Mouse (Mus musculus): Measurements from ENCODE around the gene Zscan2. TPM values are rescaled to one million over a fixed set of nuclear protein-coding genes. Genes with fewer than 3 reads are reported as not detected.
A peak's percentile ranks its signal among the peaks of the same experiment; 100 is the strongest.

The Zscan2 gene
- polyA plus RNA-seq, 1 experiment from 2014 or later: 5.7 TPM

GRCm38 (mm10) chr7:80889841-80890241 lies 29.1 kb downstream of the Zscan2 start:
- Histone ChIP-seq H3K4me1 (replicated peaks; ENCODE audit: control insufficient read depth, insufficient read depth, low read length) (peaks cover 10% of the 10 kb centered on the region), H3K4me2 (ENCODE audit: low read length) (no peak overlapping the region), H3K4me3 (replicated peaks; ENCODE audit: low read length) (no peak overlapping the region), H3K9me3 (ENCODE audit: control insufficient read depth, low read length) (no peaks in the 10 kb centered on the region), H3K9ac (replicated peaks; ENCODE audit: low read depth, low read length) (no peak overlapping the region), H3K27me3 (replicated peaks; ENCODE audit: control insufficient read depth, insufficient read depth, low read length) (no peaks in the 10 kb centered on the region), H3K36me3 (ENCODE audit: control insufficient read depth, insufficient read depth) (peaks cover 22% of the 10 kb centered on the region; the same call in 1 of the 2 replicates), H3K27ac (ENCODE audit: low read length) (peak overlapping the region; percentile 76)
- 81% methylated on average over 13 of the region's 13 CpGs for WGBS
- no peak for ATAC-seq

DNA sequence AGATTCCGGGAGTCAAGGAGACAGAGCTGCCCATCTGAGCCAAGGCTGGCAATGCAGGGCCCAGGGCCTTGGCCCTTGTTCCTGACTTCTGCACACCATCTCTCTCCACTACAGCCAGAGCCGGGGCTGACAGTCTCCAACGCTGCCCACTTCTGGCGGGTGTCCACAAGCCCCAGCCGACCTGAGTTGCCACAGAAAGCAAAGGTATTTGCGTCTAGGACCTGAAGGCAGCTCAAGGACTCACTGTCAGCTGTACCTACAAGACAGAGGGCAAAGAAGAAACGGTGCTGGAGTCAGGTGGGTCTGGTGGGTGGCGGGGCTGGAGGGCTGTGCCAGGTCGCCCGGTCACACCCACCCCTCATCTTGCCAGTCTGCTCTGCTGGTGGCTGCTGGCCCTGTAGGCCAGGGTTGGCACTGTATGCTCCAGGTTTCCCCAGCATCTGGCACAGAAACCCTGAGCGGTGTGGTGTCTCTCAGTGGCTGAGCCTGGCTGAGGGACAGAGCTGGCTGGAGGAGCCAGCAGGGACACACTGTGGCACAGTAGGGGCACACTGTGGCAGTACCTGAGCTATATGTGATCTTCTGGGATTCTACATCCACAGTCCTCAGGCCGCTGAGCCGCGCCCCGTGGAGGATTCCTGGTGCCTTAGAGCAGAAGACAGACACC lies 32.5 kb downstream of the Zscan2 start:
- ATAC-seq: no peak
- peaks cover 27% of the 10 kb centered on the region for H3K36me3 ChIP-seq (ENCODE audit: control insufficient read depth, insufficient read depth)
- H3K4me2 ChIP-seq (ENCODE audit: low read length): no peak overlapping the region
- H3K27me3 ChIP-seq (replicated peaks; ENCODE audit: control insufficient read depth, insufficient read depth, low read length): no peaks in the 10 kb centered on the region
- 90% methylated on average over 15 of the region's 15 CpGs for WGBS
- peaks cover 10% of the 10 kb centered on the region for H3K4me1 ChIP-seq (replicated peaks; ENCODE audit: control insufficient read depth, insufficient read depth, low read length)
- H3K4me3 ChIP-seq (replicated peaks; ENCODE audit: low read length): no peak overlapping the region
- H3K27ac ChIP-seq (ENCODE audit: low read length): peak overlapping the region; percentile 39; the same call in 1 of the 2 replicates
- no peak overlapping the region for H3K9ac ChIP-seq (replicated peaks; ENCODE audit: low read depth, low read length)
- no peaks in the 10 kb centered on the region for H3K9me3 ChIP-seq (ENCODE audit: control insufficient read depth, low read length)

GRCm38 (mm10) chr7:80893753-80894129 lies 33.0 kb downstream of the Zscan2 start:
- H3K4me2 ChIP-seq (ENCODE audit: low read length): no peak overlapping the region
- no peaks in the 10 kb centered on the region for H3K9me3 ChIP-seq (ENCODE audit: control insufficient read depth, low read length)
- WGBS: 80% methylated on average over 6 of the region's 6 CpGs
- peaks cover 27% of the 10 kb centered on the region for H3K36me3 ChIP-seq (ENCODE audit: control insufficient read depth, insufficient read depth)
- H3K4me3 ChIP-seq (replicated peaks; ENCODE audit: low read length): no peak overlapping the region
- peaks cover 10% of the 10 kb centered on the region for H3K4me1 ChIP-seq (replicated peaks; ENCODE audit: control insufficient read depth, insufficient read depth, low read length)
- H3K27me3 ChIP-seq (replicated peaks; ENCODE audit: control insufficient read depth, insufficient read depth, low read length): no peaks in the 10 kb centered on the region
- H3K9ac ChIP-seq (replicated peaks; ENCODE audit: low read depth, low read length): no peak overlapping the region
- H3K27ac ChIP-seq (ENCODE audit: low read length): peak overlapping the region; percentile 39
- ATAC-seq: no peak

GRCm38 (mm10) chr7:80894196-80894595 lies 33.5 kb downstream of the Zscan2 start:
- 77% methylated on average over 7 of the region's 7 CpGs for WGBS
- H3K36me3 ChIP-seq (ENCODE audit: control insufficient read depth, insufficient read depth): peaks cover 27% of the 10 kb centered on the region

GRCm38 (mm10) chr7:80894815-80895519 lies 34.2 kb downstream of the Zscan2 start:
- H3K27me3 ChIP-seq (replicated peaks; ENCODE audit: control insufficient read depth, insufficient read depth, low read length): no peaks in the 10 kb centered on the region
- no peak overlapping the region for H3K4me3 ChIP-seq (replicated peaks; ENCODE audit: low read length)
- H3K27ac ChIP-seq (ENCODE audit: low read length): no peak overlapping the region
- ATAC-seq: no peak
- no peaks in the 10 kb centered on the region for H3K9me3 ChIP-seq (ENCODE audit: control insufficient read depth, low read length)
- no peak overlapping the region for H3K4me2 ChIP-seq (ENCODE audit: low read length)
- peaks cover 5% of the 10 kb centered on the region for H3K4me1 ChIP-seq (replicated peaks; ENCODE audit: control insufficient read depth, insufficient read depth, low read length)
- peaks cover 25% of the 10 kb centered on the region for H3K36me3 ChIP-seq (ENCODE audit: control insufficient read depth, insufficient read depth)
- WGBS: 95% methylated on average over 14 of the region's 14 CpGs
- no peak overlapping the region for H3K9ac ChIP-seq (replicated peaks; ENCODE audit: low read depth, low read length)

More at GRCm38 (mm10) chr7:80894196-80894595, 33.5 kb downstream of the Zscan2 start:
- no peak for ATAC-seq
- Histone ChIP-seq H3K27ac (ENCODE audit: low read length) (peak overlapping the region; percentile 14), H3K4me1 (replicated peaks; ENCODE audit: control insufficient read depth, insufficient read depth, low read length) (peaks cover 6% of the 10 kb centered on the region), H3K27me3 (replicated peaks; ENCODE audit: control insufficient read depth, insufficient read depth, low read length) (no peaks in the 10 kb centered on the region), H3K4me2 (ENCODE audit: low read length) (no peak overlapping the region), H3K9ac (replicated peaks; ENCODE audit: low read depth, low read length) (no peak overlapping the region), H3K4me3 (replicated peaks; ENCODE audit: low read length) (no peak overlapping the region), H3K9me3 (ENCODE audit: control insufficient read depth, low read length) (no peaks in the 10 kb centered on the region)

GRCm38 (mm10) chr7:80897134-80897533 lies 36.4 kb downstream of the Zscan2 start:
- H3K36me3 ChIP-seq (ENCODE audit: control insufficient read depth, insufficient read depth): peaks cover 16% of the 10 kb centered on the region

GRCm38 (mm10) chr7:80897721-80898120 lies 37.0 kb downstream of the Zscan2 start:
- no peak overlapping the region for H3K9ac ChIP-seq (replicated peaks; ENCODE audit: low read depth, low read length)
- H3K4me3 ChIP-seq (replicated peaks; ENCODE audit: low read length): no peak overlapping the region
- H3K36me3 ChIP-seq (ENCODE audit: control insufficient read depth, insufficient read depth): peaks cover 10% of the 10 kb centered on the region
- no peak overlapping the region for H3K4me2 ChIP-seq (ENCODE audit: low read length)
- peaks cover 18% of the 10 kb centered on the region for H3K4me1 ChIP-seq (replicated peaks; ENCODE audit: control insufficient read depth, insufficient read depth, low read length)
- no peaks in the 10 kb centered on the region for H3K27me3 ChIP-seq (replicated peaks; ENCODE audit: control insufficient read depth, insufficient read depth, low read length)
- WGBS: 93% methylated on average over 4 of the region's 4 CpGs
- H3K27ac ChIP-seq (ENCODE audit: low read length): no peak overlapping the region
- H3K9me3 ChIP-seq (ENCODE audit: control insufficient read depth, low read length): no peaks in the 10 kb centered on the region
- no peak for ATAC-seq

More at GRCm38 (mm10) chr7:80897134-80897533, 36.4 kb downstream of the Zscan2 start:
- no peak overlapping the region for H3K27ac ChIP-seq (ENCODE audit: low read length)
- no peak overlapping the region for H3K4me2 ChIP-seq (ENCODE audit: low read length)
- H3K27me3 ChIP-seq (replicated peaks; ENCODE audit: control insufficient read depth, insufficient read depth, low read length): no peaks in the 10 kb centered on the region
- H3K9me3 ChIP-seq (ENCODE audit: control insufficient read depth, low read length): no peaks in the 10 kb centered on the region
- no peak overlapping the region for H3K4me3 ChIP-seq (replicated peaks; ENCODE audit: low read length)
- 90% methylated on average over 7 of the region's 7 CpGs for WGBS
- H3K9ac ChIP-seq (replicated peaks; ENCODE audit: low read depth, low read length): no peak overlapping the region
- no peak for ATAC-seq
- H3K4me1 ChIP-seq (replicated peaks; ENCODE audit: control insufficient read depth, insufficient read depth, low read length): peaks cover 18% of the 10 kb centered on the region

DNA sequence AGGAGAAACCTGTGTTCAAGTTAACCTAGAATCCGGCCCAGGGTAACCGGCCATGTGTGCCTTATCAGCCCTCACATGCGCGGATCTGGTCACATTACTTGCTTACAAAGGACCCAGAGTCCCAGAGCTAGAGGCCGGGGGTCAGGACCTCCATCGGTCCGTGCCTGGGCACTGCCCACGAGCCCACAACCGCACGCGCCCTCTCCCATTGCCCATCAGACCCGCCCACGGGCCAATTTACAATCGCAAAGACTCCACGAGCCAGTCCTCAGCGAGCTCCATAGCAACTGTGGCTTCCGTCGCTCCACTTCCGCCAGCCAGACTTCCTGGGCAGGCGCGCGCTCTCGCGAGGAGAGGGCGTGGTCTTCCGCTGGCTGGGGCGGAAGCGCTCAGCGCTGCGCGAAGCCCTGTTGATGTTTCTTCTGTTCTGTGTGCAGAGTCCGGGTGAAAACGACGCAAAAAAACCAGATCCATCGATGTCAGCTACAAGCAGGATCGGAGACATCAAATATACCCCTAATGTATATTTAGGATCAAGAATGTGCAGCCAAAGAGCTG lies 40.3 kb downstream of the Zscan2 start, which contains the start of gene Wdr73:
Wdr73 (minus strand) TSS at position 326 of the 558 bp plus-strand sequence.
- Histone ChIP-seq H3K9me3 (ENCODE audit: control insufficient read depth, low read length) (no peaks in the 10 kb centered on the region), H3K9ac (replicated peaks; ENCODE audit: low read depth, low read length) (peak within 1 kb of the TSS; percentile 81), H3K27ac (ENCODE audit: low read length) (peak within 1 kb of the TSS; percentile 82), H3K4me3 (replicated peaks; ENCODE audit: low read length) (peak within 1 kb of the TSS; percentile 86), H3K4me1 (replicated peaks; ENCODE audit: control insufficient read depth, insufficient read depth, low read length) (peaks cover 33% of the 10 kb centered on the region), H3K27me3 (replicated peaks; ENCODE audit: control insufficient read depth, insufficient read depth, low read length) (no peaks in the 10 kb centered on the region), H3K36me3 (ENCODE audit: control insufficient read depth, insufficient read depth) (peaks cover 8% of the 10 kb centered on the region), H3K4me2 (ENCODE audit: low read length) (peak within 1 kb of the TSS; percentile 99)
- under 1% methylated on average over 36 of the region's 36 CpGs for WGBS
- ATAC-seq: peak; percentile 97

GRCm38 (mm10) chr7:80901541-80902274 lies 41.0 kb downstream of the Zscan2 start:
- ATAC-seq: peak; percentile 5
- Histone ChIP-seq H3K4me1 (replicated peaks; ENCODE audit: control insufficient read depth, insufficient read depth, low read length) (peaks cover 33% of the 10 kb centered on the region), H3K9me3 (ENCODE audit: control insufficient read depth, low read length) (no peaks in the 10 kb centered on the region), H3K27ac (ENCODE audit: low read length) (peak overlapping the region; percentile 82), H3K4me2 (ENCODE audit: low read length) (peak overlapping the region; percentile 99), H3K9ac (replicated peaks; ENCODE audit: low read depth, low read length) (peak overlapping the region; percentile 81), H3K27me3 (replicated peaks; ENCODE audit: control insufficient read depth, insufficient read depth, low read length) (no peaks in the 10 kb centered on the region), H3K36me3 (ENCODE audit: control insufficient read depth, insufficient read depth) (peaks cover 8% of the 10 kb centered on the region), H3K4me3 (replicated peaks; ENCODE audit: low read length) (peak overlapping the region; percentile 86)
- 27% methylated on average over 15 of the region's 15 CpGs for WGBS
